Mouse (Mus musculus) lung, embryonic 16.5 days (tissue): ENCODE results near the gene Slc12a7. TPM values are rescaled to one million over a fixed set of nuclear protein-coding genes. Genes with fewer than 3 reads are reported as not detected.
A peak's percentile ranks its signal among the peaks of the same experiment; 100 is the strongest.
"Not testable (repeated sequence)": the region's sequence is repeated elsewhere in the genome, so short reads cannot be mapped to it uniquely, and the experiment has no call there.

Source experiments
- ATAC-seq: fragments of 200-750 bp; cut with Nextera tagmentation; 2 replicates; pipeline ENCODE4 v1.8.0; 2017; ENCODE audit warnings: low read depth, mild to moderate bottlenecking, moderate library complexity
- H3K27ac ChIP-seq: fragments of 300-500 bp; sonication (generic); 2 replicates; pipeline ENCODE4 v1.5.1; 2014; ENCODE audit warnings: mild to moderate bottlenecking, control low read depth, low read length
- H3K27me3 ChIP-seq: fragments of 300-500 bp; sonication (generic); 2 replicates; pipeline ENCODE4 v1.6.1; 2014; ENCODE audit warnings: low read depth, low read length, mixed read lengths; ENCODE audit not compliant: control insufficient read depth, insufficient read depth
- H3K36me3 ChIP-seq: fragments of 300-500 bp; sonication (generic); 2 replicates; pipeline ENCODE4 v1.6.1; 2014; ENCODE audit warnings: low read length; ENCODE audit not compliant: control insufficient read depth, insufficient read depth
- H3K4me1 ChIP-seq: fragments of 300-500 bp; sonication (generic); replicated peaks from 2 replicates; pipeline ENCODE4 v1.6.1; 2014; ENCODE audit warnings: low read length, mixed read lengths; ENCODE audit not compliant: control insufficient read depth, insufficient read depth
- H3K4me2 ChIP-seq: fragments of 300-500 bp; sonication (generic); 2 replicates; pipeline ENCODE4 v1.6.1; 2014; ENCODE audit warnings: low read depth, low read length, control low read depth
- H3K4me3 ChIP-seq: fragments of 300-500 bp; sonication (generic); 2 replicates; pipeline ENCODE4 v1.5.1; 2014; ENCODE audit warnings: mild to moderate bottlenecking, low read length, control low read depth
- H3K9ac ChIP-seq: fragments of 300-500 bp; sonication (generic); 2 replicates; pipeline ENCODE4 v1.6.1; 2014; ENCODE audit warnings: low read length, control low read depth
- H3K9me3 ChIP-seq: fragments of 300-500 bp; sonication (generic); 2 replicates; pipeline ENCODE4 v1.6.1; 2016; ENCODE audit warnings: low read length; ENCODE audit not compliant: control insufficient read depth
- WGBS: fragments of 180-500 bp; shearing (Covaris S2); extraction: QIAGEN DNeasy Blood & Tissue Kit; methylation state at CpG from one replicate; pipeline ENCODE4 v1.1.7; 2014; 5-methylcytosine and 5-hydroxymethylcytosine counted together
- polyA plus RNA-seq: library from polyadenylated mRNA; unstranded; fragments of >200 nt; fragmentation: Nextera tagmentation; extraction: Ambion mirVana; gene quantifications from 2 replicates; pipeline ENCODE4 v1.2.1, GENCODE M21; 2015

Slc12a7 gene
- polyA plus RNA-seq, 1 experiment from 2014 or later = 14.6 TPM

GRCm38 (mm10) chr13:73728633-73729032 lies 4.3 kb upstream of the Slc12a7 start:
- H3K36me3 ChIP-seq = no peaks in the 10 kb centered on the region
- ATAC-seq = no peak
- peaks cover 6% of the 10 kb centered on the region; the same call in 1 of the 2 replicates for H3K27me3 ChIP-seq
- H3K27ac ChIP-seq = no peak overlapping the region
- H3K9me3 ChIP-seq = no peaks in the 10 kb centered on the region
- peaks cover 7% of the 10 kb centered on the region; the same call in 1 of the 2 replicates for H3K4me1 ChIP-seq
- no peak overlapping the region for H3K4me2 ChIP-seq
- H3K9ac ChIP-seq = no peak overlapping the region
- H3K4me3 ChIP-seq = no peak overlapping the region

- 56% methylated on average over 1 of the region's 1 CpGs for WGBS
- Histone ChIP-seq H3K36me3 (no peaks in the 10 kb centered on the region), H3K27ac (no peak overlapping the region), H3K9me3 (no peaks in the 10 kb centered on the region), H3K27me3 (peaks cover 6% of the 10 kb centered on the region; the same call in 1 of the 2 replicates), H3K4me1 (peaks cover 7% of the 10 kb centered on the region; the same call in 1 of the 2 replicates), H3K9ac (no peak overlapping the region), H3K4me2 (no peak overlapping the region), H3K4me3 (no peak overlapping the region)
- ATAC-seq = no peak
Observed at GRCm38 (mm10) chr13:73730913-73731312, 2.0 kb upstream of the Slc12a7 start.

GRCm38 (mm10) chr13:73732235-73732634 lies 659 bp upstream of the Slc12a7 start:
- peak overlapping the region; percentile 42 for H3K4me3 ChIP-seq
- no peaks in the 10 kb centered on the region for H3K36me3 ChIP-seq
- peak overlapping the region; percentile 66 for H3K4me2 ChIP-seq
- H3K9ac ChIP-seq = no peak overlapping the region
- WGBS = 60% methylated on average over 7 of the region's 7 CpGs
- H3K27me3 ChIP-seq = peaks cover 6% of the 10 kb centered on the region; the same call in 1 of the 2 replicates
- H3K4me1 ChIP-seq = peaks cover 7% of the 10 kb centered on the region; the same call in 1 of the 2 replicates
- H3K9me3 ChIP-seq = no peaks in the 10 kb centered on the region
- no peak overlapping the region for H3K27ac ChIP-seq
- ATAC-seq = 0 out of 2 replicates have a peak, but pooled peaks have one; percentile 2

- H3K4me1 ChIP-seq = peaks cover 3% of the 10 kb centered on the region; the same call in 1 of the 2 replicates
- 86% methylated on average over 1 of the region's 1 CpGs for WGBS
- H3K9ac ChIP-seq = no peak overlapping the region
- no peak for ATAC-seq
- no peak overlapping the region for H3K4me2 ChIP-seq
- H3K27ac ChIP-seq = no peak overlapping the region
- no peaks in the 10 kb centered on the region for H3K36me3 ChIP-seq
- H3K9me3 ChIP-seq = no peaks in the 10 kb centered on the region
- H3K27me3 ChIP-seq = peaks cover 6% of the 10 kb centered on the region; the same call in 1 of the 2 replicates
- no peak overlapping the region for H3K4me3 ChIP-seq
Observed at GRCm38 (mm10) chr13:73734379-73734778, 1.5 kb downstream of the Slc12a7 start.

- ATAC-seq = peak; percentile 51
- Histone ChIP-seq H3K4me1 (peaks cover 3% of the 10 kb centered on the region; the same call in 1 of the 2 replicates), H3K4me2 (no peak overlapping the region), H3K9ac (no peak overlapping the region), H3K4me3 (no peak overlapping the region), H3K27ac (no peak overlapping the region), H3K36me3 (no peaks in the 10 kb centered on the region), H3K9me3 (no peaks in the 10 kb centered on the region), H3K27me3 (peaks cover 6% of the 10 kb centered on the region; the same call in 1 of the 2 replicates)
- WGBS = 46% methylated on average over 8 of the region's 8 CpGs
Observed at GRCm38 (mm10) chr13:73735270-73735669, 2.4 kb downstream of the Slc12a7 start.

GRCm38 (mm10) chr13:73735928-73736327 lies 3.0 kb downstream of the Slc12a7 start:
- WGBS = 81% methylated on average over 2 of the region's 2 CpGs
- Histone ChIP-seq H3K4me2 (no peak overlapping the region), H3K27me3 (peaks cover 6% of the 10 kb centered on the region; the same call in 1 of the 2 replicates), H3K27ac (no peak overlapping the region), H3K4me1 (peaks cover 3% of the 10 kb centered on the region; the same call in 1 of the 2 replicates), H3K36me3 (no peaks in the 10 kb centered on the region), H3K9ac (no peak overlapping the region), H3K9me3 (no peaks in the 10 kb centered on the region), H3K4me3 (no peak overlapping the region)
- ATAC-seq = no peak

- ATAC-seq = no peak
- Histone ChIP-seq H3K4me2 (no peak overlapping the region), H3K36me3 (no peaks in the 10 kb centered on the region), H3K9me3 (no peaks in the 10 kb centered on the region), H3K27me3 (peaks cover 6% of the 10 kb centered on the region; the same call in 1 of the 2 replicates), H3K27ac (no peak overlapping the region), H3K4me1 (peaks cover 3% of the 10 kb centered on the region; the same call in 1 of the 2 replicates), H3K9ac (no peak overlapping the region), H3K4me3 (no peak overlapping the region)
- WGBS = 77% methylated on average over 3 of the region's 3 CpGs
Observed at GRCm38 (mm10) chr13:73736943-73737342, 4.0 kb downstream of the Slc12a7 start.

- WGBS = 26% methylated on average over 2 of the region's 2 CpGs
- H3K4me2 ChIP-seq = not testable (repeated sequence)
Observed at GRCm38 (mm10) chr13:73740399-73740944, 7.6 kb downstream of the Slc12a7 start.

GRCm38 (mm10) chr13:73742944-73743343 lies 10.1 kb downstream of the Slc12a7 start:
- Histone ChIP-seq H3K9ac (no peak overlapping the region), H3K9me3 (no peaks in the 10 kb centered on the region), H3K4me1 (no peaks in the 10 kb centered on the region), H3K4me3 (no peak overlapping the region), H3K36me3 (no peaks in the 10 kb centered on the region), H3K27ac (no peak overlapping the region), H3K27me3 (no peaks in the 10 kb centered on the region), H3K4me2 (no peak overlapping the region)
- no peak for ATAC-seq
- WGBS = 39% methylated on average over 4 of the region's 4 CpGs

More at GRCm38 (mm10) chr13:73740399-73740944, 7.6 kb downstream of the Slc12a7 start:
- not testable (repeated sequence) for H3K4me1 ChIP-seq, ATAC-seq, H3K9ac ChIP-seq, H3K36me3 ChIP-seq, H3K27ac ChIP-seq, H3K27me3 ChIP-seq, H3K9me3 ChIP-seq, H3K4me3 ChIP-seq
